8 mouse cellular contexts compared by ENCODE assay signal in the genomic region with DNA sequence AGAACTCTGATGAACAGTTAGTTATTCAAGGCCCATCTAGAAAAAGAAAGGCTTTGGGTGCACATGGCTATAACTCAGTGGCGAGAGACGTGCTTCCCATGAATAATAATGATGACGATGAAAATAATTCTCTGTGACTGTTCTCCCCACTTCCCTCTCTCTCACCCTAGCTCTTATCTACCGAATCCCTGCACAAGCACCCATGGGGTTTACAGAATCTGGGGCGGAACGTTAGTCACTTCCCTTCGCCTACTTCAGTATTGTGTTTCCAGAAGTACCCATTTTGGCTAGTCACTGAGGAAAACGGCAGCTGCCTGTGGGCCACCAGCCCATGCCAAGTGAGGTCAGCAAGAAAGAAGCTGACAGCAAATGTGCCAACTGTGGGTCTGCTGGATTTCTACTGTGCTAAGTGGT. TPM values are rescaled to one million over a fixed set of nuclear protein-coding genes. Genes with fewer than 3 reads are reported as not detected.
DNase-seq lines count a peak whose midpoint lies in the region; ATAC-seq and TF ChIP-seq lines count a peak whose summit lies in the region.
"Had no signal": no experiment of that assay in that cellular context is flagged by ENCODE, and none has a peak within 500 bp of the region (broad histone marks: within the 10 kb centered on the region; RNA-seq: fewer than 3 reads in every experiment).

No protein-coding gene starts in this region.

- H3K27ac ChIP-seq in bone marrow, adult 2 months (ENCODE audit: control insufficient read depth, insufficient read depth, low read depth, low read length, poor library complexity) = peak overlapping the region; percentile 92; the same call in 1 of the 2 replicates
- H3K27ac ChIP-seq in heart, embryonic 13.5 days (replicated peaks) = 0 out of 2 replicates have a peak overlapping the region, but pooled peaks have one; percentile 99

- H3K4me3 ChIP-seq in bone marrow, adult 2 months (replicated peaks; ENCODE audit: control insufficient read depth, low read depth, low read length) = no peak overlapping the region
- H3K4me3 ChIP-seq in heart, embryonic 13.5 days = no peak overlapping the region
- H3K4me3 ChIP-seq: lung, embryonic 15.5 days had no signal

- TF ChIP-seq CTCF in bone marrow, adult 2 months (IDR thresholded peaks at IDR 0.05; ENCODE audit: control insufficient read depth, insufficient read depth, low read length) = no peak

- no peak for TF ChIP-seq POLR2A in bone marrow, adult 2 months (IDR thresholded peaks at IDR 0.05; ENCODE audit: borderline replicate concordance, control insufficient read depth, low read depth, low read length)

- 0 out of 2 replicates have a peak overlapping the region, but pooled peaks have one; percentile 24 for H3K9ac ChIP-seq in heart, embryonic 13.5 days
- H3K9ac ChIP-seq: lung, embryonic 15.5 days had no signal

- H3K36me3 ChIP-seq in heart, embryonic 13.5 days = peaks cover 3% of the 10 kb centered on the region
- H3K36me3 ChIP-seq: lung, embryonic 15.5 days had no signal

- H3K4me1 ChIP-seq in bone marrow, adult 2 months (ENCODE audit: control insufficient read depth, insufficient read depth, low read length) = peaks cover 12% of the 10 kb centered on the region
- peaks cover 44% of the 10 kb centered on the region for H3K4me1 ChIP-seq in heart, embryonic 13.5 days

- DNase-seq in lung, postnatal 25 days (ENCODE audit: low spot score) = peak; percentile 17
- DNase-seq in lung, postnatal 14 days = no peak
- peak; percentile 27 for DNase-seq in naive thymus-derived CD4-positive, alpha-beta T cell, adult 2 months (ENCODE audit: low read depth)
- no peak for DNase-seq in frontal cortex, postnatal 36 days (ENCODE audit: low spot score in 2 of 2)
- DNase-seq in ovary, postnatal 14 days (ENCODE audit: low spot score) = no peak

- H3K4me2 ChIP-seq in heart, embryonic 13.5 days = no peak overlapping the region

- 6% methylated on average over 8 of the region's 8 CpGs for WGBS in bone marrow, adult 2 months
- 67% methylated on average over 8 of the region's 8 CpGs for WGBS in heart, embryonic 13.5 days

- no peaks in the 10 kb centered on the region for H3K27me3 ChIP-seq in heart, embryonic 13.5 days (replicated peaks)
- H3K27me3 ChIP-seq: lung, embryonic 15.5 days had no signal

- no peaks in the 10 kb centered on the region for H3K9me3 ChIP-seq in heart, embryonic 13.5 days
- H3K9me3 ChIP-seq: lung, embryonic 15.5 days had no signal

- ATAC-seq in heart, embryonic 13.5 days (ENCODE audit: extremely low read depth, insufficient number of reproducible peaks, low FRiP score, low TSS enrichment) = no peak

RNA-seq across cellular contexts. Expression of gene Tlcd2, which starts 2.9 kb away (rescaled TPM):
- 1.2 and 5.0 TPM in 2 replicates for polyA plus RNA-seq in bone marrow, adult 2 months (2011; ENCODE audit: insufficient read depth, insufficient read length, low replicate concordance, missing spikeins)
- polyA plus RNA-seq in heart, embryonic 13.5 days (2015; fragmentation: Nextera tagmentation; extraction: Ambion mirVana) = 11.4 and 13.5 TPM in 2 replicates

RNA-seq across cellular contexts. Expression of gene Wdr81, which starts 4.1 kb away (rescaled TPM):
- 21.0 and 33.5 TPM in 2 replicates for polyA plus RNA-seq in bone marrow, adult 2 months (2011; ENCODE audit: insufficient read depth, insufficient read length, low replicate concordance, missing spikeins)
- 3.7 and 3.8 TPM in 2 replicates for polyA plus RNA-seq in heart, embryonic 13.5 days (2015; fragmentation: Nextera tagmentation; extraction: Ambion mirVana)

RNA-seq across cellular contexts. Expression of gene Serpinf2, which starts 19.2 kb away (rescaled TPM):
- 0.70 and 2.2 TPM in 2 replicates for polyA plus RNA-seq in bone marrow, adult 2 months (2011; ENCODE audit: insufficient read depth, insufficient read length, low replicate concordance, missing spikeins)
- polyA plus RNA-seq in heart, embryonic 13.5 days (2015; fragmentation: Nextera tagmentation; extraction: Ambion mirVana) = 1.5 and 14.5 TPM in 2 replicates

RNA-seq across cellular contexts. Expression of gene Prpf8, which starts 28.0 kb away (rescaled TPM):
- 18.5 and 35.4 TPM in 2 replicates for polyA plus RNA-seq in bone marrow, adult 2 months (2011; ENCODE audit: insufficient read depth, insufficient read length, low replicate concordance, missing spikeins)
- polyA plus RNA-seq in heart, embryonic 13.5 days (2015; fragmentation: Nextera tagmentation; extraction: Ambion mirVana) = 31.6 and 32.1 TPM in 2 replicates

RNA-seq across cellular contexts. Expression of gene Serpinf1, which starts 36.1 kb away (rescaled TPM):
- polyA plus RNA-seq in bone marrow, adult 2 months (2011; ENCODE audit: insufficient read depth, insufficient read length, low replicate concordance, missing spikeins) = 16.7 and 18.3 TPM in 2 replicates
- polyA plus RNA-seq in heart, embryonic 13.5 days (2015; fragmentation: Nextera tagmentation; extraction: Ambion mirVana) = 30.2 and 34.2 TPM in 2 replicates

Comparison
In these comparisons a context has a peak if more than half of its experiments do, and no peak if none do; other contexts are left out.
1. DNase-seq: peak in lung, postnatal 25 days (single experiment) and naive thymus-derived CD4-positive, alpha-beta T cell, adult 2 months (single experiment); none in lung, postnatal 14 days (single experiment), frontal cortex, postnatal 36 days (0 of 2) and ovary, postnatal 14 days (single experiment).